Comparison of ENCODE assay signal across 7 mouse cellular contexts in the genomic region with DNA sequence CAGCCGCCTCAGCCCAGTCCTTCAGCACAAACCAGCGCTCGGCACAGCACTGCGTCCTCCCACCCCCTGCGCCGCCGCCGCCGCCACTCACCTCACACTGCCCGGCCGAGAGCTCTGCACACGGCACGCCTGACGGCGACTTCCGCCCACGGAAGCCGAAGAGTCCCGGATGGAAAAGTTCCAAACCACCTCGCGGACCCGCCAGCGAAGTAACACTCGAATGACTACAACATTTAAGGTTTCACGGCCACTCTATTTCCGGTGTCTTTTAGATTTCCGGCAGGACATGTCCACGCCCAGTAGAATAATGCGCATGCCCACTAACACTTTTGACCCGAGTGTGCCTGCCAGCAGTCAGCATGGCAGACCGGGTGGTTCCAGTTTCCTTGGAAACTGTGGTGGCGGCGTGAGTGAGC. TPM values are rescaled to one million over a fixed set of nuclear protein-coding genes. Genes with fewer than 3 reads are reported as not detected.
DNase-seq lines count a peak whose midpoint lies in the region; ATAC-seq lines count a peak whose summit lies in the region.

A gene (minus strand): TSS at position 282 of the 416 bp plus-strand sequence.

- H3K9ac ChIP-seq in embryonic facial prominence, embryonic 12.5 days, result peak within 1 kb of the TSS; percentile 79
- H3K9ac ChIP-seq in limb, embryonic 11.5 days (ENCODE audit: low read length), result peak within 1 kb of the TSS; percentile 68
- peak within 1 kb of the TSS; percentile 79 for H3K9ac ChIP-seq in midbrain, embryonic 14.5 days (replicated peaks; ENCODE audit: low read length)

- H3K4me2 ChIP-seq in embryonic facial prominence, embryonic 12.5 days (replicated peaks), result peak within 1 kb of the TSS; percentile 71
- peak within 1 kb of the TSS; percentile 51 for H3K4me2 ChIP-seq in limb, embryonic 11.5 days (ENCODE audit: low read depth, severe bottlenecking)
- H3K4me2 ChIP-seq in midbrain, embryonic 14.5 days (ENCODE audit: low read length), result peak within 1 kb of the TSS; percentile 70

- peak; percentile 94 for ATAC-seq in embryonic facial prominence, embryonic 12.5 days (ENCODE audit: insufficient number of reproducible peaks, insufficient read depth, low FRiP score, low TSS enrichment)
- ATAC-seq in limb, embryonic 11.5 days (ENCODE audit: insufficient number of reproducible peaks, low FRiP score, low TSS enrichment, low read depth), result peak; percentile 94
- ATAC-seq in midbrain, embryonic 14.5 days (ENCODE audit: low FRiP score, low TSS enrichment), result peak; percentile 93

- peak within 1 kb of the TSS; percentile 80 for H3K27ac ChIP-seq in embryonic facial prominence, embryonic 12.5 days
- no peak within 1 kb of the TSS; the same call in 1 of the 2 replicates for H3K27ac ChIP-seq in limb, embryonic 11.5 days (replicated peaks; ENCODE audit: low read depth, low read length)
- H3K27ac ChIP-seq in midbrain, embryonic 14.5 days (replicated peaks; ENCODE audit: low read depth, low read length), result peak within 1 kb of the TSS; percentile 80

- peak within 1 kb of the TSS; percentile 79 for H3K4me3 ChIP-seq in embryonic facial prominence, embryonic 12.5 days
- H3K4me3 ChIP-seq in limb, embryonic 11.5 days (ENCODE audit: low read depth, low read length), result peak within 1 kb of the TSS; percentile 76
- peak within 1 kb of the TSS; percentile 75 for H3K4me3 ChIP-seq in midbrain, embryonic 14.5 days (replicated peaks; ENCODE audit: low read depth, low read length)

- no peaks in the 10 kb centered on the region for H3K27me3 ChIP-seq in embryonic facial prominence, embryonic 12.5 days
- no peaks in the 10 kb centered on the region for H3K27me3 ChIP-seq in limb, embryonic 11.5 days (ENCODE audit: control insufficient read depth, insufficient read depth, low read length)
- H3K27me3 ChIP-seq in midbrain, embryonic 14.5 days (ENCODE audit: control insufficient read depth, insufficient read depth, low read length), result no peaks in the 10 kb centered on the region

- peaks cover 12% of the 10 kb centered on the region; the same call in 1 of the 2 replicates for H3K36me3 ChIP-seq in embryonic facial prominence, embryonic 12.5 days
- peaks cover 2% of the 10 kb centered on the region; the same call in 1 of the 2 replicates for H3K36me3 ChIP-seq in limb, embryonic 11.5 days (ENCODE audit: control insufficient read depth, insufficient read depth, low read length)
- H3K36me3 ChIP-seq in midbrain, embryonic 14.5 days (ENCODE audit: control insufficient read depth, insufficient read depth, low read length), result peaks cover 24% of the 10 kb centered on the region

- peaks cover 8% of the 10 kb centered on the region; the same call in 1 of the 2 replicates for H3K4me1 ChIP-seq in embryonic facial prominence, embryonic 12.5 days
- no peaks in the 10 kb centered on the region for H3K4me1 ChIP-seq in limb, embryonic 11.5 days (ENCODE audit: control insufficient read depth, insufficient read depth, low read length)
- H3K4me1 ChIP-seq in midbrain, embryonic 14.5 days (ENCODE audit: control insufficient read depth, insufficient read depth, low read length), result peaks cover 9% of the 10 kb centered on the region

- under 1% methylated on average over 33 of the region's 33 CpGs for WGBS in embryonic facial prominence, embryonic 12.5 days
- WGBS in limb, embryonic 11.5 days, result under 1% methylated on average over 33 of the region's 33 CpGs
- WGBS in midbrain, embryonic 14.5 days, result under 1% methylated on average over 33 of the region's 33 CpGs

- DNase-seq in adrenal gland, postnatal 25 days, result peak; percentile 84
- DNase-seq in heart, adult 11 months, result peak; percentile 100
- peak; percentile 92 for DNase-seq in kidney, adult 18-20 months
- peak; percentile 89 for DNase-seq in limb, embryonic 11.5 days (ENCODE audit: low spot score)
- DNase-seq in midbrain, embryonic 14.5 days, result peak; percentile 97
- DNase-seq in spleen, adult 18-20 months, result peak; percentile 74 to 77

- no peaks in the 10 kb centered on the region for H3K9me3 ChIP-seq in embryonic facial prominence, embryonic 12.5 days
- no peaks in the 10 kb centered on the region for H3K9me3 ChIP-seq in limb, embryonic 11.5 days (ENCODE audit: control insufficient read depth, low read length)
- H3K9me3 ChIP-seq in midbrain, embryonic 14.5 days (ENCODE audit: control insufficient read depth, low read length), result no peaks in the 10 kb centered on the region

RNA-seq across cellular contexts. Expression of the gene that starts here (rescaled TPM):
- total RNA-seq in adrenal gland, postnatal 25 days (2021), result 22.4 and 23.0 TPM in 2 replicates
- polyA plus RNA-seq in embryonic facial prominence, embryonic 12.5 days (2016; fragmentation: Nextera tagmentation; extraction: Ambion mirVana), result 15.5 and 16.1 TPM in 2 replicates
- polyA plus RNA-seq in limb, embryonic 11.5 days (2014; fragmentation: Nextera tagmentation; extraction: Ambion mirVana), result 14.0 and 14.3 TPM in 2 replicates
- 18.7 and 29.5 TPM in 2 replicates for polyA plus RNA-seq in midbrain, embryonic 14.5 days (2014; fragmentation: Nextera tagmentation; extraction: Ambion mirVana)
